Mouse (Mus musculus): ENCODE measurements around the gene Chchd3. TPM values are rescaled to one million over a fixed set of nuclear protein-coding genes. Genes with fewer than 3 reads are reported as not detected.

The Chchd3 gene
- polyA plus RNA-seq, 1 experiment from 2014 or later, result 61.6 TPM

GRCm38 (mm10) chr6:32823856-32824620, 236.0 kb downstream of the Chchd3 start:
- no peak for ATAC-seq (ENCODE audit: low read depth)
- Histone ChIP-seq H3K36me3 (ENCODE audit: control insufficient read depth, insufficient read depth) (no peaks in the 10 kb centered on the region), H3K4me1 (ENCODE audit: control insufficient read depth, low read depth, low read length) (no peaks in the 10 kb centered on the region), H3K9me3 (replicated peaks; ENCODE audit: control insufficient read depth, low read length) (no peaks in the 10 kb centered on the region), H3K4me3 (ENCODE audit: low read depth, low read length) (no peak overlapping the region), H3K27ac (ENCODE audit: low read length) (no peak overlapping the region), H3K27me3 (ENCODE audit: control insufficient read depth, insufficient read depth, low read depth, low read length) (no peaks in the 10 kb centered on the region), H3K9ac (ENCODE audit: low read depth, low read length) (no peak overlapping the region), H3K4me2 (ENCODE audit: low read depth, low read length) (no peak overlapping the region)
- 78% methylated on average over 12 of the region's 12 CpGs for WGBS (ENCODE audit: insufficient replicate concordance)

DNA sequence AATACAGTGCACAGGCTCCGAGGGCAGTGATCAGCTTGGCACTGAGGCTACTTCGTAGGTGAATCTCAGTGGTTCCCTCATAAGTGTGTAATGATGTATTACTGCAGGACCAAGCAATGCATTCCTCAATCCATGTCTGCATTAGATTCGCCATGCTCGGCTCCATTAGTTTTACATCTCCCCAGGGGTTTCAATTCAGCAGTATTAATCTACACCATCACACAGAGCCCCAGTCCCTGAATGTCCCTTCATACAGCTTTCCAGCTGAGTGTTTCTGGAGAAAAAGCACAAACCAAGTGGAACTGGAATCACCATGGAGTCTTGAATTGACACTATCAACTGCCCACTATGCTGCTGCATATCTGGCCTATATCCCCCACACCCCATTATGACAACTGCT, 241.1 kb downstream of the Chchd3 start:
- no peaks in the 10 kb centered on the region for H3K9me3 ChIP-seq (replicated peaks; ENCODE audit: control insufficient read depth, low read length)
- no peak for ATAC-seq (ENCODE audit: low read depth)
- H3K9ac ChIP-seq (ENCODE audit: low read depth, low read length), result no peak overlapping the region
- H3K4me2 ChIP-seq (ENCODE audit: low read depth, low read length), result no peak overlapping the region
- H3K36me3 ChIP-seq (ENCODE audit: control insufficient read depth, insufficient read depth), result no peaks in the 10 kb centered on the region
- WGBS (ENCODE audit: insufficient replicate concordance), result 78% methylated on average over 4 of the region's 4 CpGs
- no peak overlapping the region for H3K4me3 ChIP-seq (ENCODE audit: low read depth, low read length)
- H3K27me3 ChIP-seq (ENCODE audit: control insufficient read depth, insufficient read depth, low read depth, low read length), result no peaks in the 10 kb centered on the region
- no peak overlapping the region for H3K27ac ChIP-seq (ENCODE audit: low read length)
- no peaks in the 10 kb centered on the region for H3K4me1 ChIP-seq (ENCODE audit: control insufficient read depth, low read depth, low read length)

GRCm38 (mm10) chr6:32808796-32809195, 251.3 kb downstream of the Chchd3 start:
- Histone ChIP-seq H3K9me3 (replicated peaks; ENCODE audit: control insufficient read depth, low read length) (no peaks in the 10 kb centered on the region), H3K9ac (ENCODE audit: low read depth, low read length) (no peak overlapping the region), H3K4me2 (ENCODE audit: low read depth, low read length) (no peak overlapping the region), H3K27me3 (ENCODE audit: control insufficient read depth, insufficient read depth, low read depth, low read length) (no peaks in the 10 kb centered on the region), H3K4me1 (ENCODE audit: control insufficient read depth, low read depth, low read length) (no peaks in the 10 kb centered on the region), H3K36me3 (ENCODE audit: control insufficient read depth, insufficient read depth) (no peaks in the 10 kb centered on the region), H3K27ac (ENCODE audit: low read length) (no peak overlapping the region), H3K4me3 (ENCODE audit: low read depth, low read length) (no peak overlapping the region)
- ATAC-seq (ENCODE audit: low read depth), result no peak
- WGBS (ENCODE audit: insufficient replicate concordance), result 81% methylated on average over 1 of the region's 1 CpGs

DNA sequence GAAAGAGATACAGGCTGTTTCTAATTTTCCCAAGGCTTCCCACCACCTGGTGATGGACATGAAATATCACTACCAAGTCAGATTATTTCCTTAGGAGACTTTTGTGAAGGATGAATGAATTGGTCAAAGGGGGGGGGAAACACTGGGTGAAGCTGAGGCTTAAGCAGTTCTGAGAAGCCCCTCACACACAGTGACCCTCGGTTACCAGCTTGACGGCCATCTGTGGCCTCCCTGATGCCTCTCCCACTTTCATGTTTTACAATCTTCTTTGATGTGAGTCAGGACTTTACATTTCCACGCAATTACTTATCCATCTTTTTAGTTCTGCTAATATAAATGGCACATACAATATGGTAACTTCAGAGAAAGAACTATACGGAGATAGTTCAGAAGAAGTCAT, 252.3 kb downstream of the Chchd3 start:
- WGBS (ENCODE audit: insufficient replicate concordance), result 75% methylated on average over 4 of the region's 4 CpGs
- H3K4me3 ChIP-seq (ENCODE audit: low read depth, low read length), result no peak overlapping the region
- no peak overlapping the region for H3K27ac ChIP-seq (ENCODE audit: low read length)
- H3K27me3 ChIP-seq (ENCODE audit: control insufficient read depth, insufficient read depth, low read depth, low read length), result no peaks in the 10 kb centered on the region
- H3K9me3 ChIP-seq (replicated peaks; ENCODE audit: control insufficient read depth, low read length), result no peaks in the 10 kb centered on the region
- H3K36me3 ChIP-seq (ENCODE audit: control insufficient read depth, insufficient read depth), result no peaks in the 10 kb centered on the region
- H3K4me2 ChIP-seq (ENCODE audit: low read depth, low read length), result no peak overlapping the region
- no peak for ATAC-seq (ENCODE audit: low read depth)
- H3K9ac ChIP-seq (ENCODE audit: low read depth, low read length), result no peak overlapping the region
- no peaks in the 10 kb centered on the region for H3K4me1 ChIP-seq (ENCODE audit: control insufficient read depth, low read depth, low read length)

- Histone ChIP-seq H3K9me3 (replicated peaks; ENCODE audit: control insufficient read depth, low read length) (no peaks in the 10 kb centered on the region), H3K9ac (ENCODE audit: low read depth, low read length) (no peak overlapping the region), H3K36me3 (ENCODE audit: control insufficient read depth, insufficient read depth) (peaks cover 5% of the 10 kb centered on the region; the same call in 1 of the 2 replicates), H3K4me2 (ENCODE audit: low read depth, low read length) (no peak overlapping the region), H3K4me1 (ENCODE audit: control insufficient read depth, low read depth, low read length) (no peaks in the 10 kb centered on the region), H3K4me3 (ENCODE audit: low read depth, low read length) (no peak overlapping the region), H3K27me3 (ENCODE audit: control insufficient read depth, insufficient read depth, low read depth, low read length) (no peaks in the 10 kb centered on the region), H3K27ac (ENCODE audit: low read length) (no peak overlapping the region)
- 77% methylated on average over 4 of the region's 4 CpGs for WGBS (ENCODE audit: insufficient replicate concordance)
- no peak for ATAC-seq (ENCODE audit: low read depth)
These were observed 256.4 kb downstream of the Chchd3 start for GRCm38 (mm10) chr6:32803646-32804045.

DNA sequence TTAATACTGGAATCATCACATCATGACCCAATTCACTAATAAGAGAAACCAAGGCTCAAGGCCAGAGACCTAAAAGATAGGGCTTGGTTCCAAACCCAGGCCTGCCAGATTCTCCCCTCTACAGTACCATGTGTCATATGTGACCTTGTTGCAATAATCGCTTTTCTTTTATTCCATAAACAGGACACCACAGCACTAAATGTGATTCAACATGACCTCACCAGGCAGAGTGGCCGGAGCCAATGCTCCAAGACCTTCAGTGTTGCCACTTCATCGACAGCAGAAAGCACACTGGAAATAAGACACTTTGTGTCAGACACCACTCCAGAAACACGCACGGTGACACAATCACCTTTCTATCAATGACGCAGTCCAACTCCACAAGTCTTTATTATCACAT, 258.3 kb downstream of the Chchd3 start:
- no peak for ATAC-seq (ENCODE audit: low read depth)
- Histone ChIP-seq H3K9me3 (replicated peaks; ENCODE audit: control insufficient read depth, low read length) (no peaks in the 10 kb centered on the region), H3K27ac (ENCODE audit: low read length) (no peak overlapping the region), H3K36me3 (ENCODE audit: control insufficient read depth, insufficient read depth) (peaks cover 5% of the 10 kb centered on the region; the same call in 1 of the 2 replicates), H3K4me3 (ENCODE audit: low read depth, low read length) (no peak overlapping the region), H3K27me3 (ENCODE audit: control insufficient read depth, insufficient read depth, low read depth, low read length) (no peaks in the 10 kb centered on the region), H3K9ac (ENCODE audit: low read depth, low read length) (no peak overlapping the region), H3K4me2 (ENCODE audit: low read depth, low read length) (no peak overlapping the region), H3K4me1 (ENCODE audit: control insufficient read depth, low read depth, low read length) (no peaks in the 10 kb centered on the region)
- WGBS (ENCODE audit: insufficient replicate concordance), result 87% methylated on average over 6 of the region's 6 CpGs

GRCm38 (mm10) chr6:32797525-32797924, 262.5 kb downstream of the Chchd3 start:
- Histone ChIP-seq H3K4me1 (ENCODE audit: control insufficient read depth, low read depth, low read length) (peaks cover 3% of the 10 kb centered on the region; the same call in 1 of the 2 replicates), H3K27me3 (ENCODE audit: control insufficient read depth, insufficient read depth, low read depth, low read length) (no peaks in the 10 kb centered on the region), H3K4me3 (ENCODE audit: low read depth, low read length) (no peak overlapping the region), H3K36me3 (ENCODE audit: control insufficient read depth, insufficient read depth) (peaks cover 5% of the 10 kb centered on the region; the same call in 1 of the 2 replicates), H3K27ac (ENCODE audit: low read length) (no peak overlapping the region), H3K9ac (ENCODE audit: low read depth, low read length) (no peak overlapping the region), H3K4me2 (ENCODE audit: low read depth, low read length) (no peak overlapping the region), H3K9me3 (replicated peaks; ENCODE audit: control insufficient read depth, low read length) (no peaks in the 10 kb centered on the region)
- 71% methylated on average over 4 of the region's 4 CpGs for WGBS (ENCODE audit: insufficient replicate concordance)
- no peak for ATAC-seq (ENCODE audit: low read depth)

DNA sequence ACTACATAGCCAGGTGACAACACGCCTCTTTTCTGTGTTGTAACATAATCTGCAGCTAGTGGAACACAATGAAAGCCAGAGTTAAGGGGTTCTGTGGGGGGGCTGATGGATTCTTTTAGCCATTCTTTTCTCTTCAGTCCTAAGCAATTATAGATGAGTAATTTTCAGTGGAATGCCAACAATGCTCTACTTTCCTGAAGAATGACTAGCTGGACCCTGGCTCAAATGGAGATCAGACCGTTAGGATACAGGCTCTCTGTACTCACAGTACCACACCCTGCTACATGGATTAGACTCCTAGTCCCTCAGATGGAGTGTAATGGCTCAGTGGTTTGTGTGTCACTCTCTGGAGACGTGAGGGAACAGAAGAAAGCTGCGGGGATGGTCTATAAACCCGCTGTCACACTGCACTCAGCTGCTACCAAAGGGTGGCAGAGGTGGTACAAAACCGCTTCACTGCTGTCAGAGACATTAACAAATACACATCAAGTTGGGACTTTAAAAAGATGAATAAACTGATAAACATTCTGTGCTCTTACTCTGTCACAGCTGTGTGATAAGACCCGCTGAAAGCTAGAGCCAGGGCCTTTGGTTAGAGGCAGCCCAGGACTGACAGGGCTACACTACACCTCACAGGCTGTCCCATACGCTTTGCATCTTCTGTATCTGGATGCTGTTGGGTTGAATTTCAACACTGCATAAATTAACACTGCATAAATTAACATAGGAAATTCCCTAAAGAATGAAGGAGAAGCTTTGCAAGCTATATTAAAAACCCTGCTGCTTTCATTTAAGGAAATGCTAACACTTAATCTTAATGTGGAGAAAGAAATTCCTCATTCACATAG, 264.2 kb downstream of the Chchd3 start:
- WGBS (ENCODE audit: insufficient replicate concordance), result 72% methylated on average over 8 of the region's 8 CpGs
- Histone ChIP-seq H3K36me3 (ENCODE audit: control insufficient read depth, insufficient read depth) (no peaks in the 10 kb centered on the region), H3K9ac (ENCODE audit: low read depth, low read length) (no peak overlapping the region), H3K4me3 (ENCODE audit: low read depth, low read length) (no peak overlapping the region), H3K9me3 (replicated peaks; ENCODE audit: control insufficient read depth, low read length) (no peaks in the 10 kb centered on the region), H3K27ac (ENCODE audit: low read length) (no peak overlapping the region), H3K4me1 (ENCODE audit: control insufficient read depth, low read depth, low read length) (peaks cover 3% of the 10 kb centered on the region; the same call in 1 of the 2 replicates), H3K27me3 (ENCODE audit: control insufficient read depth, insufficient read depth, low read depth, low read length) (no peaks in the 10 kb centered on the region), H3K4me2 (ENCODE audit: low read depth, low read length) (no peak overlapping the region)
- ATAC-seq (ENCODE audit: low read depth), result no peak

GRCm38 (mm10) chr6:32793575-32793974, 266.5 kb downstream of the Chchd3 start:
- Histone ChIP-seq H3K36me3 (ENCODE audit: control insufficient read depth, insufficient read depth) (no peaks in the 10 kb centered on the region), H3K4me1 (ENCODE audit: control insufficient read depth, low read depth, low read length) (peaks cover 3% of the 10 kb centered on the region; the same call in 1 of the 2 replicates), H3K9me3 (replicated peaks; ENCODE audit: control insufficient read depth, low read length) (no peaks in the 10 kb centered on the region), H3K27ac (ENCODE audit: low read length) (no peak overlapping the region), H3K9ac (ENCODE audit: low read depth, low read length) (no peak overlapping the region), H3K4me2 (ENCODE audit: low read depth, low read length) (no peak overlapping the region), H3K4me3 (ENCODE audit: low read depth, low read length) (no peak overlapping the region), H3K27me3 (ENCODE audit: control insufficient read depth, insufficient read depth, low read depth, low read length) (no peaks in the 10 kb centered on the region)
- peak; percentile 78 for ATAC-seq (ENCODE audit: low read depth)
- 46% methylated on average over 1 of the region's 1 CpGs for WGBS (ENCODE audit: insufficient replicate concordance)

All from liver, embryonic 16.5 days (tissue).